Mouse (Mus musculus) lung, embryonic 14.5 days (tissue): ENCODE measurements at regions not wholly inside any gene's neighbourhood (a gene's known extent, or its start where the extent isn't known, plus 50 kb on each side); places are given as distances from the start of the nearest gene placed in this dataset.

ENCODE experiments used
- ATAC-seq: fragments of 200-750 bp; cut with Nextera tagmentation; 2 replicates; pipeline ENCODE4 v1.8.0; 2017; ENCODE audit warnings: mild to moderate bottlenecking, moderate TSS enrichment, moderate library complexity; ENCODE audit not compliant: insufficient read depth
- DNase-seq: peaks from one replicate; pipeline ENCODE4 v3.0.0-alpha.2; 2015
- H3K27ac ChIP-seq: fragments of 300-500 bp; sonication (generic); 2 replicates; pipeline ENCODE4 v1.5.1; 2014; ENCODE audit warnings: low read depth, mild to moderate bottlenecking, moderate library complexity
- H3K27me3 ChIP-seq: fragments of 300-500 bp; sonication (generic); 2 replicates; pipeline ENCODE4 v1.6.1; 2014; ENCODE audit warnings: low read length, control low read depth; ENCODE audit not compliant: insufficient read depth
- H3K36me3 ChIP-seq: fragments of 300-500 bp; sonication (generic); 2 replicates; pipeline ENCODE4 v1.6.1; 2014; ENCODE audit warnings: control low read depth; ENCODE audit not compliant: insufficient read depth
- H3K4me1 ChIP-seq: fragments of 300-500 bp; sonication (generic); 2 replicates; pipeline ENCODE4 v1.6.1; 2014; ENCODE audit warnings: antibody characterized with exemption, control low read depth; ENCODE audit not compliant: insufficient read depth
- H3K4me2 ChIP-seq: fragments of 300-500 bp; sonication (generic); 2 replicates; pipeline ENCODE4 v1.6.1; 2014; ENCODE audit warnings: mild to moderate bottlenecking
- H3K4me3 ChIP-seq: fragments of 300-500 bp; sonication (generic); 2 replicates; pipeline ENCODE4 v1.5.1; 2014; ENCODE audit warnings: low read depth, low read length
- H3K9ac ChIP-seq: fragments of 300-500 bp; sonication (generic); 2 replicates; pipeline ENCODE4 v1.6.1; 2014
- H3K9me3 ChIP-seq: fragments of 300-500 bp; sonication (generic); 2 replicates; pipeline ENCODE4 v1.6.1; 2016; ENCODE audit warnings: low read depth, low read length, control low read depth
- CTCF ChIP-seq: IDR thresholded peaks from 2 replicates; pipeline ENCODE4 v1.5.1; 2016; ENCODE audit warnings: antibody characterized with exemption, low read depth
- WGBS: fragments of 180-500 bp; shearing (Covaris S2); extraction: QIAGEN DNeasy Blood & Tissue Kit; methylation state at CpG from one replicate; pipeline ENCODE4 v1.1.7; 2014; 5-methylcytosine and 5-hydroxymethylcytosine counted together

DNA sequence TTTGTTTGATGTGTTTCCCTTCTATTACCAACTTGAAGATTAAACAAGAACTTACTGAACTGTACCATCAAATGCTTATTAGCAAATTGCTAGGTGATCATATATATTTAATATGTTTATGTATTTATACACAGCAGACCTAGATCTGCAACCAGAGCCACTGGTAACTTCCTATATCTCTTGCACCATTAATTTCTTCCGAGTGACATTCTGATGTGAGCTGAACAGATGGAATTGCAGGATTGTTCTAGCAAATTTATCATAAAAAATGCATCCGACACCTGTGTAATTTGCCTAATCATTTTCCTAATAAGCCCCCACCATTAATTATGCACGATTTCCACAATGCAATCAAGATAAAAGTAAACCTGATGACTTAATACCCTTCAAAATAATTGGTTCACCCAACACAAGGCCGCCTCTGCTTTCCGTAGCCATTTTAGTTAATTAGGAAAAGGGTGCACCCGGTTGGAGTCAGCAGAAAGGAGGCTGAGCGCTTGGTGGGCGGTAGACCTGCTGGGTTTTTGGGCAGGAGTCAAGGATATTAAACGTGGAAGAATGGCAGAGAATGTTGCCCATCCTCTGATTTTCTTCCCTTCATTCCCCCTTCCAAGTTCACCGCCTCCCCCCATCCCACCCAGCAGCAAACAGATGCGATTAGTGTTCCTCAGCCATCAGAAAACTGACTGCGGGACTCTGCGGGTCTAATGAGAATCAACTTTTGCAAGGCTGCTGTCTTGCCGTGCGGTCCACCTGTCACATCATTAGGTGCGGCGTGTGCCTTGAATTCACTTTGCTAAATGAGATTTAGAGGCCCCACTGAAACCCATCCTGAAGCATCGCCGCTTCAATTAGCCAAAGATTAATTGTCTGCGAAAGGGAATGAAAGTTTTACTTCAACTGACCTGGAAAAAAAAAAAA, 214.4 kb upstream of the Igbp1b start:
- Histone ChIP-seq H3K36me3 (no peaks in the 10 kb centered on the region), H3K4me1 (no peaks in the 10 kb centered on the region), H3K27ac (no peak overlapping the region), H3K27me3 (no peaks in the 10 kb centered on the region), H3K9me3 (no peaks in the 10 kb centered on the region), H3K4me3 (no peak overlapping the region), H3K4me2 (no peak overlapping the region), H3K9ac (no peak overlapping the region)
- WGBS = 68% methylated on average over 20 of the region's 20 CpGs
- TF ChIP-seq CTCF = no peak
- ATAC-seq (no peak), DNase-seq (no peak)

DNA sequence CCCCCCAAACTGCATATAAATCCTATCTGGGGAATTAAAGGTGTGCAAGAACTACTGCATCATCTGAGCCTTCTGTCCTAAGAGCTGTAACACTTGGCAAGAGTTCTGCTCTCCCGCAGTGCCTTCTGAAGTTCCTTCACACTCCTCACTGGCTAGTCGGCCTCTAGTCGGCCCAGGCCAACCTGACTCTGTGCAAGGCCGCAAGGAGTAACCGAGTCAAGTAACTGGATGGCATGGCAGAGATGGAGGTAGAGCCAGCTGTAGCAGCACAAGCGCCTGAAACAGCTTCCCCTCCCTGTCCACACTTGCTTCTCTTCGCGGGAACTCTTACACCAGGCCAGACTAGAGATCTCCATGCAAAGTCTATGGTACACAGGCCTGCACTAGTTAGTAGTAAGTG, 179.7 kb upstream of the Igbp1b start:
- Histone ChIP-seq H3K36me3 (no peaks in the 10 kb centered on the region), H3K4me1 (no peaks in the 10 kb centered on the region), H3K9ac (no peak overlapping the region), H3K4me2 (no peak overlapping the region), H3K4me3 (no peak overlapping the region), H3K27ac (no peak overlapping the region), H3K27me3 (no peaks in the 10 kb centered on the region), H3K9me3 (no peaks in the 10 kb centered on the region)
- ATAC-seq = no peak
- WGBS = 88% methylated on average over 8 of the region's 8 CpGs
- no peak for DNase-seq
- TF ChIP-seq CTCF = no peak

DNA sequence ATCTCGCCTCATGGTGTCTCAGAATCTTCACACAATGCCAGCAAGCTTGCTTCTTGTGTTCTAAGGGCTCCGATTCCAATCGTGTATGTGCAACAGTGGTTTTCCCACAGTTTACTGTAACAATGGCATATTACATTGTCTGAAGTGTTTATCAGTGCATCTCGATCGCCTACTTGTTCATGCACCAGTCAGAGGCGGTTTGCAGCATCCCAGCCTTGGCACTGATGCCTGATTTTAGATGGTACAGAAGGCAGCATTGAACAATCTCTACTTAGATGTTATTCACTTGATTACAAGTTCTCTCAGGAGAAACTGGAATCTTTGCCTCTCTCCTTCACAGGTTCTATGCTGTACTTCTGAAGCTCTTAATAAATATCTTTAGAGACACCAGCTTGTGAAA, 176.5 kb upstream of the Igbp1b start:
- no peak overlapping the region for H3K4me2 ChIP-seq
- no peak overlapping the region for H3K9ac ChIP-seq
- no peaks in the 10 kb centered on the region for H3K36me3 ChIP-seq
- no peaks in the 10 kb centered on the region for H3K4me1 ChIP-seq
- ATAC-seq (no peak), DNase-seq (no peak)
- no peak overlapping the region for H3K27ac ChIP-seq
- H3K27me3 ChIP-seq = no peaks in the 10 kb centered on the region
- no peaks in the 10 kb centered on the region for H3K9me3 ChIP-seq
- TF ChIP-seq CTCF = no peak
- 86% methylated on average over 6 of the region's 6 CpGs for WGBS
- no peak overlapping the region for H3K4me3 ChIP-seq

DNA sequence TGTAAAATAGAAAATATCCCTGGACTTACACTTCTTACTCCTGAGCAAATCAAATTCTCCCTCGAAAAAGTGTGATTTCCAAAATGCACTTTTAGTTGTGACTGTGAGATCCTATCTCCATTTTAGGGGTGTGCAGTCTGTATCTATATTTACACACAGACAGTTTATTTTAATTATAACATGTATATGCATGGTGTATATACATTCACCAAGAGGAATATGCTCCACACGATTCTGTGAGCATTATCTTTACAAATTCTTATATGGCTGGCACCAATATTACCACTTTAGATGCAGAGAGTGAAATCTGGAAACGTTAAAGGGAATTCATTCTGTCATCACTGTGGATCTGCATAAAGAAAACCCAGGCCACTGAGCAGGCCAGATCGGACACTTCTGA, 143.5 kb upstream of the Igbp1b start:
- no peak overlapping the region for H3K9ac ChIP-seq
- no peaks in the 10 kb centered on the region for H3K9me3 ChIP-seq
- no peaks in the 10 kb centered on the region for H3K27me3 ChIP-seq
- no peak overlapping the region for H3K27ac ChIP-seq
- ATAC-seq (no peak), DNase-seq (no peak)
- 63% methylated on average over 4 of the region's 4 CpGs for WGBS
- no peak overlapping the region for H3K4me2 ChIP-seq
- no peaks in the 10 kb centered on the region for H3K4me1 ChIP-seq
- no peak for TF ChIP-seq CTCF
- no peak overlapping the region for H3K4me3 ChIP-seq
- no peaks in the 10 kb centered on the region for H3K36me3 ChIP-seq

DNA sequence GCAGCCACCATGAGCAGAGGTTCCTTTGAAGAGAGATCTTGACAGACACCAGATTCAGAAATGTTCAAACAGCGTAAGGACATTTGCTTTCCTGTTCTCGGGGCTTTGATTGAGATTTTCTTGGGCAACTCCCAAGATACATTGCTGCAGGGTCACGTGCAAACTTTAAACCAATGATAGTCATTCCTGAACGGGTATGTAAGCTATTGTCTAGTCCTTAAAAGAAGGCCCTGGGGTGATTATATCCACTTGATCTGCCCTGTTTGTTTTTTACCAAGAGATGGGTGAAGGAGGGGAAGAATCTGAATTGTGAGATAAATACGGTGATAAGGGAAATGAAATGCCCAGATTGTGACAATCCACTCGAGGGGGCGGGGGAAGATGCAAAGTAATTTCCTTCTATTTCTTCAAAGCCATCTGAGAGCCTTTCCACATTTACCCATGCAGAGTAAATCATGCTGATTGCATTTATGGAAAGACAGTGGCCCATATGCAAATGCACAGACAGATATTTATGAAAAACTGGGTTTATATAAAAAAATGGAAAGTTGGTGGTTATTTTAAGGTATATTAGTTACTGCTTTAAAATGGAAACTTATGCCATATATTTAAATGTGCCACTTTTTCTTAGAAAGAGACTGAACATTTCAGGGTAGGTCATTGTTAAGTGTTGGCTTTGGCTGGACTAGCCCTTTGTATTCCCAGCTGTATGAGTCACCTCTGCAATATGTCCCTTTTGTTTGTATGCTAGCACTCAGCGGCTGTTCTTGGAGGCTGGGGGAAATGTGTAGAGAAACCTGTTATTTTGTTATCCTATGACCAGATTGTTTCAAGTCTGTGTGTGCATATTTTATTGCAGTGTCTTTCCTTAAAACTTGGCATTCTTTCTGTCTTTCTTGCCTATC, 142.7 kb upstream of the Igbp1b start:
- Histone ChIP-seq H3K4me2 (no peak overlapping the region), H3K27ac (no peak overlapping the region), H3K27me3 (no peaks in the 10 kb centered on the region), H3K9ac (no peak overlapping the region), H3K36me3 (no peaks in the 10 kb centered on the region), H3K9me3 (no peaks in the 10 kb centered on the region), H3K4me1 (no peaks in the 10 kb centered on the region), H3K4me3 (no peak overlapping the region)
- DNase-seq (no peak), ATAC-seq (no peak)
- TF ChIP-seq CTCF = no peak
- 61% methylated on average over 8 of the region's 8 CpGs for WGBS

DNA sequence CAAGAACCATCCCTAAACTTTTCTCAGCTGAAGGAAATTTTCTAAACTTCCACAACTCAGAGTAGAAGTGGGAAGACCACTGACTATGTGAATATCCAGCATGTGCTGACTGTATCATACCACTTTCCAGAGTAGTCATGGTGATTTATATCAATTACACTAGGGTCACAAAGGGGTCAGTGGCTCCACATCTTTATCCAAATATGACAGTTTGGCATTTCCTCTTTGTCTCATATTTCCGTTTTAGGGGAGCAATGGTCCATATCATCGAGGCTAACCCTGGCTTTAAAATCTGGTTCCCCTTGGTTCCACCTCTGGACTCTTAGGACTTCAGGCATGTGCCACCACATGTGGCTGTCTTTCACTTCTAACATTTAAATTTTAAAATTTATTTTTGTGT, 136.4 kb upstream of the Igbp1b start:
- WGBS = 31% methylated on average over 2 of the region's 2 CpGs
- Histone ChIP-seq H3K9me3 (no peaks in the 10 kb centered on the region), H3K9ac (no peak overlapping the region), H3K27ac (no peak overlapping the region), H3K36me3 (no peaks in the 10 kb centered on the region), H3K4me2 (no peak overlapping the region), H3K4me3 (no peak overlapping the region), H3K4me1 (no peaks in the 10 kb centered on the region), H3K27me3 (no peaks in the 10 kb centered on the region)
- TF ChIP-seq CTCF = no peak
- ATAC-seq (no peak), DNase-seq (no peak)

DNA sequence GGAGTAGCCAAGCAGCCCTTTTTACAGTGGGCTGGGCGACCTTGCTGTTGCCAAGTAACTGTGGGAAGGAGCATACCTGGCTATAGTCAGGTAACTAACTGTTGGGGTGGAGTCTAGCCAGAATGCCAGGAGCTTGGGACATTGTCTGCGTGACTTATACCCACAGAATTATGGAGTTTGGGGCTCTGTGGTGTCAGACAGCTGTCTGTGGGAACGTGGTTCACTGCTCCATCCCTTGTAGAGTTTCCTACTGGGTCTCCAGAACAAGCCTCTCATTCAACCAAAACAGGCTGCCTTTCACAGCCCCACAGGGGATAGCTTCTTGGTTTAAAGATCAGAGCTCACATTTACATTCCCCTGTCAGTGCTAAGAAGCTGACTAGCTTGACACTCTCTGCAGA, 134.5 kb upstream of the Igbp1b start:
- H3K36me3 ChIP-seq = no peaks in the 10 kb centered on the region
- TF ChIP-seq CTCF = no peak
- H3K4me1 ChIP-seq = no peaks in the 10 kb centered on the region
- no peak for ATAC-seq
- 66% methylated on average over 3 of the region's 3 CpGs for WGBS
- no peak overlapping the region for H3K9ac ChIP-seq
- DNase-seq = no peak
- H3K27ac ChIP-seq = no peak overlapping the region
- H3K4me3 ChIP-seq = no peak overlapping the region
- no peak overlapping the region for H3K4me2 ChIP-seq
- no peaks in the 10 kb centered on the region for H3K27me3 ChIP-seq
- H3K9me3 ChIP-seq = no peaks in the 10 kb centered on the region
